Mouse (Mus musculus) stomach, postnatal 0 days (tissue): Measurements from ENCODE around the gene Arpc1a.

Experiments
- CTCF ChIP-seq: IDR thresholded peaks from 2 replicates; pipeline ENCODE4 v1.5.1; 2016; ENCODE audit warnings: antibody characterized with exemption, low read depth, mild to moderate bottlenecking, moderate library complexity
- EP300 ChIP-seq: optimal IDR thresholded peaks from 2 replicates; pipeline ENCODE3; 2016; ENCODE audit warnings: antibody characterized with exemption

GRCm38 (mm10) chr5:145129124-145129523 is 45.5 kb downstream of the Arpc1a start:
- TF ChIP-seq EP300, result no peak
- TF ChIP-seq CTCF, result no peak
